Mouse (Mus musculus) cortical plate, adult 2 months (tissue): ENCODE data around the gene Apela.

Experiments
- CTCF ChIP-seq: fragments of 200-500 bp; IDR thresholded peaks from 2 replicates; pipeline ENCODE4 v1.5.1; 2011; ENCODE audit warnings: mild to moderate bottlenecking, control low read depth, low read length; ENCODE audit not compliant: insufficient read depth; ENCODE audit errors: extremely low read depth
- POLR2A ChIP-seq: fragments of 200-500 bp; IDR thresholded peaks from 2 replicates; pipeline ENCODE4 v1.6.1; 2011; ENCODE audit warnings: mild to moderate bottlenecking, low read length, control low read depth; ENCODE audit not compliant: insufficient read depth; ENCODE audit errors: extremely low read depth

DNA sequence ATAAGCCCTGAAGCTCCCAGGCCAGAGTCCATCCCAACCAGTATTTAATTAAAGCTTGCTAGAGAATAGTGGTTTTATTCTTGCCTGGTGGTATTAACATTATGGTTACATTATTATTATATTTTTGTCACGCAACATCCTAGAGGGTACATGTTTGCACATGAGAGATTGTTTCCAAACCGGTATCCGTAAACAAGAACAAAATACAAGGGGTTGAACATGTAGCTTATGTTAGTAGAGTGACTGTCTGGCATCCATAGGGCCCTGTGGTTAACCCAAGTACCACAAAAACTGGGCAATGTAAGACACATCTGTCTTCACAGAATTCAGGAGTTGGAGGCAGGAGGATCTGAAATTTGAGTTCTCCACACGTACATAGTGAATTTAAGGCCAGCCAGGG lies 29.9 kb upstream of the Apela start:
- TF ChIP-seq CTCF (no peak), POLR2A (no peak)
